ENCODE assay signal across 15 mouse cellular contexts in the genomic region with DNA sequence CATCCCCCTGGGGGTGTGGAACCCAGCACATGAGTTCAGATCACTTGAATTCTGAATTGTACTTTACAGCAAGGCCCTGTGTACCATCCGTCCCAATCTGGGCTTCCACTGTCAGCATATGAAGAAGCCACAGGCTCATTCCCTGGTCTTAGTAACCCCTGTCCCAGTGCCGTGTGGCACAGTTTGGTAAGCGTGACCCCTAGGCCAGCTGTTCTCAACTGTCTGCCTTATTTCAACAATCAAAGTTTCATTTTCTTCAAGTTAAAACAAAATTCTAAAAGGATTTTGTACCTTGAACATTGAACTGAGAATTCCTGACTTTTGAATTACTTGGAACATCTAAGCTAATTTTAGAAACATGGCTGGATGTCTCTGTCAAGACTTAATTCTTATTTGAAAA.
"Had no signal": no experiment of that assay in that cellular context is flagged by ENCODE, and none has a peak within 500 bp of the region (broad histone marks: within the 10 kb centered on the region; RNA-seq: fewer than 3 reads in every experiment).

No protein-coding gene starts in this region.

- H3K9ac ChIP-seq: limb, embryonic 12.5 days; liver, embryonic 15.5 days; neural tube, embryonic 15.5 days had no signal

- H3K4me2 ChIP-seq: limb, embryonic 12.5 days; liver, embryonic 15.5 days; neural tube, embryonic 15.5 days had no signal

- H3K27me3 ChIP-seq: limb, embryonic 12.5 days; liver, embryonic 15.5 days; neural tube, embryonic 15.5 days had no signal

- ATAC-seq: lung, postnatal 0 days had no signal

- H3K27ac ChIP-seq: kidney, postnatal 0 days; layer of hippocampus, adult 2 months; limb, embryonic 12.5 days; liver, embryonic 15.5 days; neural tube, embryonic 15.5 days; stomach, postnatal 0 days had no signal

- H3K4me3 ChIP-seq: layer of hippocampus, adult 2 months; limb, embryonic 12.5 days; liver, embryonic 15.5 days; myocyte; neural tube, embryonic 15.5 days had no signal

- H3K4me1 ChIP-seq: limb, embryonic 12.5 days; neural tube, embryonic 15.5 days had no signal

- H3K36me3 ChIP-seq: limb, embryonic 12.5 days; liver, embryonic 15.5 days; neural tube, embryonic 15.5 days had no signal

- H3K9me3 ChIP-seq: limb, embryonic 12.5 days; liver, embryonic 15.5 days; neural tube, embryonic 15.5 days had no signal

- DNase-seq: liver; lung, adult 2 months; lung, postnatal 36 days; midbrain, embryonic 14.5 days; right cerebral cortex, adult 18-20 months; right cerebral cortex, postnatal 25 days; thymus, postnatal 4 days had no signal
